Mouse (Mus musculus) spleen, postnatal 36 days (tissue): ENCODE data around the gene Rin2.

Experiments used
- DNase-seq, 2 experiments: peaks; one replicate each; pipeline ENCODE4 v3.0.0; 2022; ENCODE audit warnings: low spot score in 2 of 2, mixed read lengths in 1 of 2

Rin2 gene

DNA sequence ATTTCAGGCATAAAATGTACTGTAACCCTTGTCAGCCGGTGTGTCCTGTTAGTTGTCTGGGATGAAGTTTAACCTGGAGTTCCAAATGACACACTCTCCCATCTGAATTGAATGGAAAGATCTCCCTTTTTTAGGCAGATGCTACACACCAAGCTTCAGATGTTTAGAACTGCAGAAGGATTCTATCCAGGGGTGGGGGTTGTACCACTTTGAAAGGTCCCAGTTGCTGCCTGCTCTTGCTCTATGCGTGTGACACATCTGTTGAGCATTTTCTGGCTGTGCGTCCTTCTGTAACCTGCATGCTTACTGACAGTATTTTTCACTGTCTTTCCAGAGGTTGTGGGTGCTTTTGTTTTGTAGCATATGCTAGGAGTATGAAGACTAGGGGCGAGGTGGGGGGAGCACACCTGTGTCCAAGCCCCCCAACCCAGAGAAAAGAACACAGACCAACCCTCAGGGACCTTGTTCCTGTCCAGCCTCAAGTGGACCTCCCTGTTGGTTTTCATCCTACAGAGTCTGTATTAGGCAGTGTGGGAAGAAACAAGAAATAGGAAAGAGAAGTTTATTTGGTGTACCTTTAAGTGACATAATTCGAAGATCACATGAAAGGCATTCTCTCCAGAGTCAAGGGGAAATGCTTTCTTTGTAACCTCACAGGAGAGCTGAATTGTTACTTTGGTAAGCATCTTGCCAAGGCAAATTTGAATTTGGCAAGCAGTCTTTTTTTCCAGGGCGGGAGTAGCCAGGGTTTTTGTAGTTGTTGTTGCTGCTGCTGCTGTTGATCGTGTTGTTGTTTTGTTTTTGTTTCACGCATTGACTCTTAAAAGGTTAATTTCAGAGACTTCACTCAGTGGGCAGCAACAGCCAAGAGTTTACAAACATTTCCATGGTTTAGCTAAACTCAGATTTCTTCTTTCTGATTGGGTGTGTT, 186.4 kb downstream of the Rin2 start:
- DNase-seq: no peak

DNA sequence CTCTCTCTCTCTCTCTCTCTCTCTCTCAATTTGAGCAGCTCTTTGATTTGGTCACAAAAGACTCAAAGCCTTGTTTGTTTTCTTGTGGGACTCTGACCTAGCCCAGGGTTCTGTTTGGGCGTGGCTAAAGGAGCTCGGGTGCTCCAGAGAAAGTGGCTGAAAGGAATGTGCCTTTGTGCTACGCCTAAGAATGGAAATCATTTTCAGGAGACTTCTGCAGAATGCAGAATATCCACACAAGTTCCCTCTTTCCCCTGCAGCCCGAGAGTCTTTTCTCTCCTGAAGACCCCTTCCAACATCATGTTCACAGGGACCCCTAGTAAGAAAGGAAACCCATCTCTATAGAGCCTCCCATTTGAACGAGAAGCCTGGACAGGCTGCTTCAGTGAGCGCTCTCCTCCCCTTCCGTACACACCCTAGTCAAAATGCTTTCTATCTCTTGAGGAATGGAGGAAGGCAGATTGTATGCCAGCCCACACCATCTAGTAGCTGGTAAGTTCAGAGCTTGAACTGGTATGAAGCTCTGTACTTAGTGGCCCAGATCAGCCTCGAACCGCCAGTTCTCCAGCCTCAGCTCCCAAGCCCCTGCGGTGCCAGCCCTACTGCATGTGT, 187.3 kb downstream of the Rin2 start:
- no peak for DNase-seq

DNA sequence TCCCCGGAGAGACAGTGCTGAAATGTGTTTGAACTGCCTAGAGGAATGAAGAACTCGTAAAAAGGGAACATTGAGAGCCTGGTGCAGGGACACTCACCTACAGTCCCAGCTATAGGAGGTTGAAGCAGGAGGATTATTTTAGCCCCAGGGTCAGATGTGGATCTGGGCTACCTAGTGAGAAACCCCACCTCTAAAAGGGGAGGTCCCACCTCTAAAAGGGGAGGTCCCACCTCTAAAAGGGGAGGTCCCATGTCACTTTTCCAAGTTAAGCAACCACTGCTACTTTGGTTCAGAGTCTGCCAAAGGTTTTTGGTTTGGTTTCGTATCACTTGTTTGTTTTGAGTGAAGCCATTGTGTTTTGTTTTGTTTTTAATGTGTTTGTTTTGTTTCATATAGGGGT, 190.3 kb downstream of the Rin2 start:
- DNase-seq: no peak

DNA sequence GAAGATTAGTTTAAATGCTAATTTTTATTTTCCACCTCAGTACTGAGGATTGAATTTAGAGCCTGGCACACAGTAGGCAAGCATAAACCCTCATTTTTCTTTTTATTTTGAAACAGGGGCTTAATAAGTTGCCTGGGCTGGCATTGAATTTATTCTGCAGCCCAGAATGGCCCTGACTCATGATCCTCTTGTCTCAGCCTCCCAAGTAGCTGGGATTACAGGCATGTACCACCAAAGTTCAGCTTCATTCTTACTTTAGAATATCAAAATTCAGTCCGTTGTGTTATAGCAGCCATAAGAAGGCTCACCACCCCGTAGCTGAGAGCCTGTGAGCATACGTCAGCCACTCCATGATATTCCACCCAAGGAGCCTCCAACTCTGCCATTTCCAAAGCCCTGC, 191.2 kb downstream of the Rin2 start:
- no peak for DNase-seq

DNA sequence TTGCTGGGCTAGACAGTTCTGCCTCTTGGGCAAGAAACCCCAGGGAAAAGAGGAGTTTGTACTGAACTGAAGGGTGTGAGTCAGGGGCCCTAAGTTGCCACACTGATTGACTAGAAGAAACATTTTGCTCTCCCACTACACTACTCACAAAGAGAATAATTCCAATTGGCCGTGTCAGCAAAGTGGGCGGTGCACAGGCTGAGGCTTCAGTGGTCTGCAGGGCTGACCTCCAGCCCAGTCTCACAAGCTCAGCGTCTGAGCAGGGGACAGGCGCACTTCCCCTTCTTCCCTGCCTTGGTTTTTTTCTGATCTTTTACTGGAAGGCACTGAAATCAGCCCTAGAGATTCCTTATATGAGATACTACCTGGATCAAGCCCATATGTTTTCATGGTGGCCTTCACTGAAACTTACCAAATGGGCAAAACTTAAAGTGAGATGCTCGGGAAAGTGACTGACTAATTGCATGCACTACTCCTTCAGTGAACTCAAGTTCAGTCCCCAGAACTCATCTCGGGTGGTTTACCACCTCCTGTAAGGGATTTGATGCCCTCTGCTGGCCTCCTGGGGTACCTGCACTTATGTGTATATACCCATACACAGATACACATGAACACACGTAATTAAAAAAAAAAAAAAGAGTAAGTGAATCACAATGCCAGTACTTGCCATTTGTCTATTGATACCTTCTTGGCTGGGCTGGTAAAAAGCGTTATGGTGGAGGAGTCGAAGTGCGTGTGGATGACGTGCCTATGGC, 191.9 kb downstream of the Rin2 start:
- DNase-seq: no peak

DNA sequence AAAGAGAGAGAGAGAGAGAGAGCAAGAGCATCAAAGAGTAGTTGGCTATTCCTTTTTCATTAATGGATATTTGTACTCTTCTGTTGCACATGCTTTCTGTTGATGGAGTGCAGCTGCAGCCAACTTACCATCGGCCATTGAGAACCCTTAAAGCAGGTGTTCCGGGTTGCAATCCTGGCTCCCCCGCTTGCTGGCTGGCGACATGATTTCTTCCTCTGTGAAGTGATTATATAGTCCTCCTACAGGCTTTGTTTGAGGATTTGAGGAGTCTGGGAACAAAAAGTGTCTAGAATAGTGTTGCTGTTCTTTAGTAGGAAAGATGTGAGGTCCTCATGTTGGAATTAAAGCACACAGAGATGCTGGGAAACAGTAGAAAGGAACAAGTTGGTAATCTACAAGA, 196.3 kb downstream of the Rin2 start:
- no peak for DNase-seq

DNA sequence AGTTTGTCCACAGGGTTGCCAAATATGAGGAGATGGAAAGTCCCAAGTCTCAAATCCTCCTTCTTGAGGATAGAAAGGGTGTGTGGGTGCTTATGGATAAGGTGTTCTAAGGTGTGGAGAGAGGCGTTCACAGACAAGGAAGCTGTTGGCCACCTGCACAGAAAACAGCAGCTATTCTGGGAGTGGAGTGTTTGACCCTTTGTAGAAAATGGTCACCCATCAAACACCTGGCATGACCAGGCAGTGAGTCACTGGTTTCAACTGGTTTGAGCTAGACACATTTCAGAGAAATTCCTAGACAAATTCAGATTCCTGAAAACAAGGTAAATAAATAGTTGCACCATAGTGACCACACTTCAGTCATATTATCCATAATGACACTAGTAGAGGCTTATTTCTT, 197.1 kb downstream of the Rin2 start:
- no peak for DNase-seq

DNA sequence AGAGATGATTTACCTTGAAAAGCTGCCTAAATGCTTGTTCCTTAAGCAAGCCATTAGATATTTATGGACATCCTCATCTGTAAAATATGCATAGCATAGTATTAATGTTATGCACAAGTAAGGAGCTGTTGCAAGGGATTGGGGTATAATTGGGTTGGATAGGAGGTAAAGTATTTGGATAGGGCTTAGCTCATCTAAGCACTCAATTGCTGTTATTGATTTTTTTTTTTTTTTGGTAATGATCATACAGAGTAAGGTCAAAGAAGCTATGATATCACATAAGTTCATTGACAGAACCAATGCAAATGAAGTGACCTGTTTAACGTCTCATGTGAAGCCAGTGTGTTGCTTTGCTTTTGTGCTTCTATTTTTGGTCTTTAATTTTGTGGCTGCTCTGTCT, 198.9 kb downstream of the Rin2 start:
- DNase-seq: no peak

DNA sequence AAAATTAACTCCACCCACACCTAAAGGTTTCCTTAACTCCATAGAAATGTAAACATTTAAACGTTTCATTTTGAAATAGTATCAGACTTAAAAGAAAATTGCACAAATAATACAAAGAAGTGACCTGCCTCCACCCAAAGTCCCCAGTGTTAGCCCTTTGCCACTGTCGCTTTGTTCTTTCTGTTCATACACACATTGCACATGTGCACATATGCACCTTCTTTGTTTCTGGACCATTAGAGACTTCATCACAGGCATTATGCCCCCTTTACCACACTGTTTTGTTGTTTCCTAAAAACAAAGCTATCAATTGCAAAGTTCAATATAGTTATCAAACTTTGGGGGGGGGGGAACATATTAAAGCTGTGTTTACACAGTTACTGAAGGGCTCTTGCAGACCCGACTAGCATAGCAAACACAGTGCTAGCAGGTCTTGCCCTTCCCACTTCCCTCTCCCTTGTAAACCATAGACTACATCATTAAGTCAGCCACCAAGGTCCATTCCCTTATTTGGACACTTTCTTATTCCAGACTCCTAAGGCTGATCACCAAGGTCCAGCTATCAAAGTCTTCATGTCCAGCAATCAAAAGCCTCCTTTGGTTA, 200.0 kb downstream of the Rin2 start:
- DNase-seq: no peak

DNA sequence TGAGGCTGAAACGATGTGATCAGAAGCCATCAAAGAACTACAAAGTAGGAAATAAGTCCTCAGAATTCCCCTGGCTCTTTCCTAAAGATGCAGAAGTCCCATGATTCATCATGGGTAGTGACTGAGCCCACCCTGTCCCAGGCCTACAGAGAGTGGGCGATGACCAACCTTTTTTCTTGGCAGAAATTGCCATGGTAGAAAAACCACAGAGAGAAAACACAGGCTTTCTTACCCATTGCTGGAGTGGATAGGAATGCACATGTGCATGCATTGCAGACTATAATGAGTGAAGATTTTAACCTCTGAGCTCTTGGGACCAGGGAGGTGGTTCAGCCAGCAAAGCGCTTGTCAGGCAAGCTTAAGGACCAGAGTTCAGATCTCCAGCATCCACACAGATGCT, 202.2 kb downstream of the Rin2 start:
- no peak for DNase-seq

DNA sequence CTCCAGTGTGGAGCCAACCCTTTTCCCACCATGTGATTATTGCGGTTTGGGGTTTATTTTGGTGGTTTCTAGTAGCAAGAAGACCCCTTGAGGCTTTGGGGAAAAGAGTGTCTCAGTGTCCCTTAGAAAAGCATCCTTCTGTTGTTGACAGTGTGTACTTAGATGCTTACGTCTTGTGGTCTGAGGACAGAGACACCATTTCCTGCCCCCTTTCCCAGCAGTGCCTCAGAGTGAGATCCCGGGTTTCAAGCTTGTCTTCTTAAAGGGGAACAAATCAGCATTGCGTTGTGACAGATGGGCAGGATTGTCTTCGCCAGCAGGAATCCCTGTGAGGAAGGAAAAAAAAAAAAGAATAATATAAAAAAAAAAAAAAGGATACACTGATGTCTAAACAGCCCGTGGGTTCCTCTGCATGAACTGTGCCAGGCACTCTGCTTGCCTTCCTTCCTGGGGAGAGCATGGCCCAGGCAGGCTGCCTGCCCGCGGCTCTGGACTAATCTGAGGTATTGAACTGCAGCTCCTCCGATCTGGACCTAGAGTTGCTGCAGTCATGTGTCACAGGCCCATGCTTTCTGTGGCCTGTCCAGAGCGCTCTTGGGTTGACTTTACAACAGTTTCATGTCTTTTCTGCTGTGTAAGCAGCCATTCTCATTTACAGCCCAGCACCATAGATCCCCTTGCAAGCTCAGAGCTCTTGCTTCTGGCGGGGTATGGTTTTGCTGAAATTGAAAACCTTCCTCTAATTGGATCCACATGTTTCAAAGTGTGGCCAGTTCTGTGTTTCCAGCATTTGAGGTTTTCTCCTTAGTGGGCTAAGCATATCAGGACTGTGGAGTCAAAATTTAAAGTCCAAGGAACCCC, 206.1 kb downstream of the Rin2 start:
- no peak for DNase-seq

DNA sequence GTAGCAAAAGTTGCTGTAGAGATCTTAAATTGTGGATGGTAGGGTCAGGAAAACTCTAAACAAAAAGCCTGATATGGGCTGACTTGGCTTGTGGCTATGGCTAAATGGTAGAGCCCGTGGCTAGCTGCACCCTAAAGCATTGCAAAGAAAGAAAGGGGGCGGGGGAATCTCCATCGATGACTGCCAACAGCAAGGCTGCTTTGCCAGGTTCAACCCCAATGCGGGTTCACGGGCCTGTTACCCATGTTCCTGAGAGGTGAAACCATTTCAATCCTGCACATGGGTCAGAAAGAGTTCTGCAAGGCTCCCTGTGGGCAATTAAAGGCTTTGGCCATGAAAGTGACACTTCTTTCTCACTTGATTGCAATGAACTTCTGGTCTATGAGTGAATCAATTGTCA, 206.9 kb downstream of the Rin2 start:
- DNase-seq: no peak

DNA sequence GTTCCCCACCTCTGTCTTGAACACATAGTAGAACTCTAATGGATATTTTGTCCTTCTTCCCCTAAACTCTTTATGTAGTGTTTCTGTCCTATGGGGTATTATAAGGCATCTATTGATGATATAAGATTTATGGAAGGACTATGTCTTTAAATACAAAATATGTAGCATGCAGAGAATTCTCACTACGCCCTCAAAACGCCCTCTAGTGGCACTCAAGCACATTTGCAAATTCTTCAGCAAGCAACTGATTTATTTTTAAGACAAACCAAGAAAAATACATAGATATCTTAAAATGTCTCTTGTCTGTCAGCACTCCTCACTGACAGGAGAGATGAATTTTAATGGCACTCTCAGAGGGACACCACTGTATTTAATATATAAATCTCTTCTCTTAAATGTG, 207.4 kb downstream of the Rin2 start:
- DNase-seq: no peak

DNA sequence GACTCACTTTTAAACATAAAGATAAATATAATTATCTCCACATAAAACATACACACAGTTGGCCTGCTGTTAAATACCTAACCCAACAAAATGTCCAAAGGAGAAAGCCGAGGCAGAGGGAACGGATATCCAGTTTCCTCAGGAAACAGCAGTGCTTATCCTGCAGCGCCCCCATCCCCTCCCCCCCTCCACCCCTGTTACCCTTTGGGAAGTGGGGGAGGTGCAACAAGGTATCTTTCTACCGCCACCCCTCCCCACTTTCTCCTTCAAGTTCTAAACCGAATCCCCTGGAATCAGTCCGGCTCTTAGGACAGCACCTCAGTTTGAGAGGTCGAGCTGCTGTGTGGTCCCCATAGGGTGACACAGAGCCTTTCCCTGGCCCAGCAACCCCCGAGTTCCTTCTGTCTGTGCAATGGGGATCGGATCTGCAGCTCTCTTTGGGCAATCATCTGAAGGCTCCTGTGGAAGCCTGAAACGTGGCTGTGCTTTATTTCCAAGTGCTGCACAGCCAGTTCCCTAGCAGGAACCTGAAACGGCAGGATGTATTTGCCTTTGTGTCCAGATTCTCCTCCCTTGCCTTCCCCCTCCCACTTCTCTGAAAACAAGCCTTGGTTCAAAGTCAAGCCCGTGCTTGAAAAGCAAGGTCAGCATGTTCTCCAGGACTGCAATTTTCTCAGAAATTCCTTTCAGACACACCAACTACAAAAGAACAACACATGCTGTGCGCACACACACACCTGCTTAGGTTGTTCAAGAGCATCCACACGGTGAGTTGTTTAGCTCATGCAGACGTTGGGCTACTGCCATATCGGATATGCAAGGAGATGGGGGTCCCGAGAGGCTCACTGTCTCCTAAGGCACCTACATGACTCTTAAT, 209.3 kb downstream of the Rin2 start:
- DNase-seq: no peak

DNA sequence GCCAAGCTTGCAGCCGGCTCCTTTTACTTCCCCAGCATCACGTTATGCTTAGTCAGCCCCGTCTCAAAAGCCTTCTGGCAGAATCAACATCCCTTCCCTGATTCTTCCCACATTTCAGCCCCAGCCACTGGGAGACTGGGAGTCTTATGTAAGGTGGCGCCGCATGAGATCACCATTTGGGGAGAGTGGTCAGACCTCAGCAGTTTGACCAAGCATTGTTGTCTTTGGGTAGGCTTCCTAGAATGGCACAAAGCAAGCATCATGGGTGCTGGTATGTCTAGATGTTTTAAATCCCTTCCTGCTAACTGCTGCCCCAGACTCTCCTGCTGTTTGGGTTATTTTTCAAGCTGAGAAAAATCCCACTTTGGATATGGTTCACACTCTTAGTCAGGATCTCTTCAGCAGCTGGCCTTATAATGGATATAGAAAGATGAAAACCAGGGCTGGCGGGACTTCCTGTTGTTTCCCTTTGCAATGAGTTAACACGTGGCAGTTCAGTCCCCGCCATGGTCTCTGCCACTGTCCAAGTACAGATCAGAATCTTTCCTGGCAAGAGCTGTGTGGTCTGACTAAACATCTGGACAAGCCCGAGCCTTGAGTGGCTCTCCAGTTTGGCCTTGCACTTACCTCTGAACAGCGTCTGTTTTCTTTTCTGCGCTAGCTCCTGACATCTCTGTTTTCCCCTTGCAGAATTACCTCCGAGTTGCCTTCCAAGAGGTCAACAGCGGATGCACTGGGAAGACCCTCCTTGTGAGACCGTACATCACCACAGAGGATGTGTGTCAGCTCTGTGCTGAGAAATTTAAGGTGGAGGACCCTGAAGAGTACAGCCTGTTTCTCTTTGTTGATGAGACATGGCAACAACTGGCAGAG, 210.1 kb downstream of the Rin2 start:
- DNase-seq: no peak

DNA sequence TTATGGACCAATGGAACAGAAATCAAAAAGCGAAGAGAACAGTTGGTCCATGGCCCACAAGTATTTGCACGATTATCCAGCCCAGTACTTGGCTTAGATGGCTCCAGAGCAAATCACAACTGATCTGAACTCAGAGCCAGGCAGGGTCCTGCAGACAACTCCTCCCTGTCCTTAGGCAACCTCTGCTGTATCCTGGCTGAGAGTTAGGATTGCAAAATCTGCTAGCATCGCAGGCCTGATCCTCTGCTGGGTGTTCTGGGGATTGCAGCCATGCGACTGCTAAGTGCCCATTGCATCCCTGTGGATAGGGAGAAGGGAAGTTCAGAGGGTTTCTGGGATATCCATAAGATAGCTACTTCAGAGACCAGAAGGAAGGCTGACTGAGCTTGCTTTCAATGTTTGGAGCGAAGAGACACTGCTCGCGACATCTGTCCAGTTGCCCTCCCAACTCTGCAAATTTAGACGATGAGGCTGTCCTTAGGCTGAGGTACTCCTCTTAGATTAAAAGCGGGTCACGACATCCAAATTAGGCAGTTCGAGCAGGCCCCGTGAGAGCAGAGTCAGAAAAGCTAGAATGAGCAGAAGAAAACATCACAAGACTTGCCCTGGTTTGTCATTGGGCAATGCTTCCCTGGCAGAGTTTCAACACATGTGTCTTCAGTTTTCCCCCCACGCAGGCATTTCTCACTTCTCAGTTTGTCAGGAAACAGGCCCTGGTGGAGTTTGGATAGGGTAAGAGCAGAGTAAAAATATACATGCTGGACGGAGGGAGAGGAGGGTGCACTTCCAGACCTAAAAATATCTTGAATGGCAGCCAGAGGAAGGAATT, 213.1 kb downstream of the Rin2 start:
- peak; percentile 10 to 41 for DNase-seq

DNA sequence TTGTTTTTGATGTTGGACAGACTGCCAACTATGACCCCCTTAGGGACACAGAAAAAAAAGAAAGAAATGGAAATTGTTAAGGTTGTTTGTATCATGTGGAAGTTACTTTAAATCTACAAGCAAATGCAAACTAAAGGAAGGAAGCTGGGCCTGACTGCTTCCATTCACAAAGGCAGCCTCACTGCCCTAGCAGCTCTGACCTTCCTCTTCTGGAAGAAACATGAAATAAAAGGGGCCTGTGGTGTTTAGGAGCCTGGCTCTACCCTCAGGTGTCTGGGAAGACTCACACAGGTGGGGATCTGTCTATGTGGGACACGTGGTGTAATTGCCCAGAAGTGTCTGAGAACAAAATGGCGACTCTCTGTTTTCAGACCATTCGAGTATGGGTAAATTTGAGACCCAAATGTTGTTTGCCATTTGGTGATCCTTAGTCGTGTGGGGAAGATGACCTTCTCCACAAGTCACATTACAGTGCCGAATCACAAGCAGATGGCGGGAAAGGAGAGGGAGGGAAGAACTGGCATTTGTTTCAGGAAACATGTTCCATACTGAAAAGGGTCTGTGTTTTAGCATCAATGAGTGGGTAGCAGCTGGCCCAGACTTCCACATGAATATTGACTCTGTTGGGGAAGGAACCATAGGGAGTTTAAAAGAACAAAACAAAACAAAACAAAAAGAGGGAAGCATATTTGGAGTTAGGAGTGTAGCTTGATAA, 213.9 kb downstream of the Rin2 start:
- DNase-seq: no peak

DNA sequence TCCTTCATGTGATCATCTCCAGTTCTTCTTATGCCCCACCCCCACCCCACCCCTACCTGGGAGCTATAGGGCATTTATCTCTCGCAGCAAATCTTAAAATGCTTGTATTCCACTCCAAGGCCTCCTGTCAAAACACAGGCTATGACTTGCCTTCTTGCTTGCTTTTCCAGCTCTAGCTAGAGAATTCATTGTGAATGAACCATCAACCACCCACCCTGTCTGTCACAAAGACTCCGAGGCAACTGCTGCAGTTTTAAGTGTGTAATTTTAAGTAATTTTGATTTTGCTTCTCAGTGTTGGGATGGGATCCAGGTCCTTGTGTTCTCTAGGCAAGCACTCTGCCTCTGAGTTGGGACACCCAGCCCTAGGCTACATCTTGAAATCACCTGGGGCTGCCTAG, 215.6 kb downstream of the Rin2 start:
- DNase-seq: no peak
